Mouse (Mus musculus): ENCODE data around the gene Snx14.
"Not testable (repeated sequence)": the region's sequence is repeated elsewhere in the genome, so short reads cannot be mapped to it uniquely, and the experiment has no call there.

The Snx14 gene

GRCm38 (mm10) chr9:88438555-88439237, at the start of gene Snx14:
TSS of gene Snx14 (minus strand) at chr9:88438958.
- DNase-seq, result peak; percentile 96

- DNase-seq, result no peak
These were observed 45.8 kb upstream of the Snx14 start for GRCm38 (mm10) chr9:88484531-88484930.

GRCm38 (mm10) chr9:88482829-88483396, 44.2 kb upstream of the Snx14 start:
- peak; percentile 87 for DNase-seq

- peak; percentile 91 for DNase-seq
These were observed 43.6 kb upstream of the Snx14 start, which contains the start of gene Syncrip for GRCm38 (mm10) chr9:88482230-88482828. TSS of gene Syncrip (minus strand) at chr9:88482574.

- no peak for DNase-seq
These were observed 43.0 kb upstream of the Snx14 start for GRCm38 (mm10) chr9:88481791-88482160.

- peak; percentile 52 for DNase-seq
These were observed 42.5 kb upstream of the Snx14 start for GRCm38 (mm10) chr9:88481061-88481790.

GRCm38 (mm10) chr9:88480120-88480519, 41.4 kb upstream of the Snx14 start:
- no peak for DNase-seq

GRCm38 (mm10) chr9:88476138-88476537, 37.4 kb upstream of the Snx14 start:
- no peak for DNase-seq

GRCm38 (mm10) chr9:88461017-88461416, 22.3 kb upstream of the Snx14 start:
- not testable (repeated sequence) for DNase-seq

GRCm38 (mm10) chr9:88439991-88440390, 1.2 kb upstream of the Snx14 start:
- no peak for DNase-seq

GRCm38 (mm10) chr9:88439238-88439600, 461 bp upstream of the Snx14 start:
- DNase-seq, result no peak

GRCm38 (mm10) chr9:88438237-88438554, 562 bp downstream of the Snx14 start:
- no peak for DNase-seq

GRCm38 (mm10) chr9:88437342-88438236, 1.2 kb downstream of the Snx14 start:
- no peak for DNase-seq

- no peak for DNase-seq
These were observed 14.4 kb downstream of the Snx14 start for GRCm38 (mm10) chr9:88424356-88424755.

GRCm38 (mm10) chr9:88422428-88422827, 16.3 kb downstream of the Snx14 start:
- no peak for DNase-seq

GRCm38 (mm10) chr9:88416752-88417151, 22.0 kb downstream of the Snx14 start:
- DNase-seq, result no peak

GRCm38 (mm10) chr9:88409978-88410377, 28.8 kb downstream of the Snx14 start:
- DNase-seq, result no peak

GRCm38 (mm10) chr9:88404515-88404914, 34.2 kb downstream of the Snx14 start:
- DNase-seq, result no peak

- peak; percentile 8 for DNase-seq
These were observed 34.7 kb downstream of the Snx14 start for GRCm38 (mm10) chr9:88404088-88404487.

GRCm38 (mm10) chr9:88398461-88398860, 40.3 kb downstream of the Snx14 start:
- DNase-seq, result no peak

GRCm38 (mm10) chr9:88394852-88395251, 43.9 kb downstream of the Snx14 start:
- DNase-seq, result no peak

GRCm38 (mm10) chr9:88388826-88389225, 49.9 kb downstream of the Snx14 start:
- no peak for DNase-seq

- DNase-seq, result no peak
These were observed 58.2 kb downstream of the Snx14 start for GRCm38 (mm10) chr9:88380542-88380941.
